Mouse (Mus musculus) layer of hippocampus, adult 9-10 months (tissue): ENCODE data around the gene Klhdc1.

Experiments
- DNase-seq: peaks from one replicate; pipeline ENCODE4 v3.0.0; 2022; ENCODE audit warnings: low spot score

Klhdc1 gene

GRCm38 (mm10) chr12:69227776-69228466, 13.1 kb upstream of the Klhdc1 start, which contains the start of gene Pole2:
TSS of gene Pole2 (minus strand) at chr12:69228195.
- DNase-seq, result peak; percentile 53

- DNase-seq, result no peak
These were observed 11.7 kb upstream of the Klhdc1 start for GRCm38 (mm10) chr12:69229251-69229650.

GRCm38 (mm10) chr12:69235782-69236181, 5.2 kb upstream of the Klhdc1 start:
- no peak for DNase-seq

GRCm38 (mm10) chr12:69238284-69238683, 2.7 kb upstream of the Klhdc1 start:
- DNase-seq, result no peak

- no peak for DNase-seq
These were observed 412 bp downstream of the Klhdc1 start for GRCm38 (mm10) chr12:69241405-69241770.

GRCm38 (mm10) chr12:69241771-69242431, 925 bp downstream of the Klhdc1 start:
- peak; percentile 31 for DNase-seq

GRCm38 (mm10) chr12:69249766-69250165, 8.8 kb downstream of the Klhdc1 start:
- no peak for DNase-seq

- no peak for DNase-seq
These were observed 9.8 kb downstream of the Klhdc1 start for GRCm38 (mm10) chr12:69250756-69251155.

- no peak for DNase-seq
These were observed 12.8 kb downstream of the Klhdc1 start for GRCm38 (mm10) chr12:69253806-69254205.

- no peak for DNase-seq
These were observed 16.9 kb downstream of the Klhdc1 start for GRCm38 (mm10) chr12:69257836-69258235.

- DNase-seq, result no peak
These were observed 21.3 kb downstream of the Klhdc1 start for GRCm38 (mm10) chr12:69262251-69262650.

- DNase-seq, result no peak
These were observed 24.1 kb downstream of the Klhdc1 start for GRCm38 (mm10) chr12:69265031-69265430.

- DNase-seq, result no peak
These were observed 27.1 kb downstream of the Klhdc1 start for GRCm38 (mm10) chr12:69267956-69268632.

- DNase-seq, result no peak
These were observed 28.0 kb downstream of the Klhdc1 start for GRCm38 (mm10) chr12:69268956-69269355.

- DNase-seq, result no peak
These were observed 39.0 kb downstream of the Klhdc1 start for GRCm38 (mm10) chr12:69279931-69280469.

GRCm38 (mm10) chr12:69280915-69281314, 39.9 kb downstream of the Klhdc1 start:
- DNase-seq, result no peak

GRCm38 (mm10) chr12:69283146-69283545, 42.2 kb downstream of the Klhdc1 start:
- no peak for DNase-seq

GRCm38 (mm10) chr12:69287535-69287934, 46.6 kb downstream of the Klhdc1 start:
- no peak for DNase-seq

GRCm38 (mm10) chr12:69288699-69289098, 47.7 kb downstream of the Klhdc1 start:
- no peak for DNase-seq

- DNase-seq, result no peak
These were observed 51.4 kb downstream of the Klhdc1 start for GRCm38 (mm10) chr12:69292401-69292800.

GRCm38 (mm10) chr12:69293815-69294214, 52.8 kb downstream of the Klhdc1 start:
- no peak for DNase-seq

- DNase-seq, result no peak
These were observed 54.0 kb downstream of the Klhdc1 start for GRCm38 (mm10) chr12:69294936-69295335.

- no peak for DNase-seq
These were observed 54.7 kb downstream of the Klhdc1 start for GRCm38 (mm10) chr12:69295651-69296050.
